In the genomic region with DNA sequence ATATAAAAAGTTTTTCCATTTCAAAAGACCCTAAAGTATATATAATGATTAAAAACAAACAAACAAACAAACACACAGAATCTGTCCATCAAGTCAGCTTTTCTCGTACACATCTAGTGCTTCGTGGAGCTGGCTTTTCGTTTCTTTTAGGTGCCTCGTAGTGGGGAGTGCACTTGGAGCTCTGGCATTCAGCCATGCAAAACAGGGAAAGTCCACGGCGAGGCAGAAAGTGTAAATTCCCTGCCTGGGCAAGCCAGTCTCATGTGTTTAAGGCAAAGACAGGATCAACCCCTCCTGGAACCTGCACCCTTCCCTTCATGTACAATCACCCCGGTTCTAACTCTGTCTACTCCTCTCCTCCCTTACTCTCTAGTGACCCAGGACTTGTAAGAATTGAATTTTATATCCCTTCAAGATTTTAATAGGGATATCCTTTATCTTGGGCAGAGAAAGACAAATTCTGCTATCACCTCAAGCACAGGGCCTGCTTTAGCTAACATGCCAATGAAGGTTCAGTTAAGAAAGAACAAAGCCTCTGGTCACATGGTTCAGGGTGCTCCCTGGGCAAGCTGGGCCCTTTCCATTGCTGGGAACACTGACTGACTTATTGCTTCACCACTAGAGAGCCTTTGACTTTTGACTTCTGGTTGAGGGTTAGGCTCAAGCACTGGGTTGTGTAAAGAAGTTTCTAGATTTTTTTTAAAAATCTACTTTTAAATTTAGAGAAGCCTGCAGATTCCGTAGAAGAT, we compare ENCODE assay signal across 9 mouse cellular contexts.
DNase-seq lines count a peak whose midpoint lies in the region; ATAC-seq and TF ChIP-seq lines count a peak whose summit lies in the region.
"Had no signal": no experiment of that assay in that cellular context is flagged by ENCODE, and none has a peak within 500 bp of the region (broad histone marks: within the 10 kb centered on the region; RNA-seq: fewer than 3 reads in every experiment).

No protein-coding gene starts in this region.

- no peak for TF ChIP-seq EP300 in heart, adult 2 months (IDR thresholded peaks at IDR 0.05; ENCODE audit: insufficient read depth, low read depth, low read length)

- WGBS in heart, embryonic 15.5 days = 36% methylated on average over 8 of the region's 8 CpGs
- 54% methylated on average over 8 of the region's 8 CpGs for WGBS in heart, adult 2 months
- WGBS in kidney, embryonic 15.5 days = 46% methylated on average over 8 of the region's 8 CpGs
- 64% methylated on average over 8 of the region's 8 CpGs for WGBS in liver, embryonic 16.5 days (ENCODE audit: insufficient replicate concordance)

- peak overlapping the region; percentile 37; the same call in 1 of the 2 replicates for H3K27ac ChIP-seq in heart, embryonic 15.5 days
- no peak overlapping the region for H3K27ac ChIP-seq in heart, adult 2 months
- peak overlapping the region; percentile 35; the same call in 1 of the 2 replicates for H3K27ac ChIP-seq in brown adipose tissue, adult 24 weeks (replicated peaks; ENCODE audit: low read depth, low read length)
- H3K27ac ChIP-seq in kidney, embryonic 15.5 days = peak overlapping the region; percentile 81
- H3K27ac ChIP-seq in liver, embryonic 16.5 days (ENCODE audit: low read length) = peak overlapping the region; percentile 6; the same call in 1 of the 2 replicates

- peaks cover 31% of the 10 kb centered on the region for H3K4me1 ChIP-seq in heart, embryonic 15.5 days (replicated peaks)
- H3K4me1 ChIP-seq in heart, adult 2 months (ENCODE audit: control insufficient read depth, insufficient read depth, low read length) = peaks cover 11% of the 10 kb centered on the region
- H3K4me1 ChIP-seq in brown adipose tissue, adult 24 weeks (ENCODE audit: control insufficient read depth, insufficient read depth, insufficient read length, low read length) = peaks cover 11% of the 10 kb centered on the region
- H3K4me1 ChIP-seq in kidney, embryonic 15.5 days = peaks cover 14% of the 10 kb centered on the region
- H3K4me1 ChIP-seq in liver, embryonic 16.5 days (ENCODE audit: control insufficient read depth, low read depth, low read length) = no peaks in the 10 kb centered on the region; the same call in 1 of the 2 replicates

- no peak overlapping the region for H3K4me3 ChIP-seq in heart, embryonic 15.5 days
- no peak overlapping the region for H3K4me3 ChIP-seq in heart, adult 2 months
- H3K4me3 ChIP-seq in brown adipose tissue, adult 24 weeks (ENCODE audit: insufficient read depth, low read depth, low read length) = no peak overlapping the region
- no peak overlapping the region for H3K4me3 ChIP-seq in kidney, embryonic 15.5 days (replicated peaks)
- no peak overlapping the region for H3K4me3 ChIP-seq in liver, embryonic 16.5 days (ENCODE audit: low read depth, low read length)

- no peaks in the 10 kb centered on the region for H3K27me3 ChIP-seq in heart, embryonic 15.5 days
- no peaks in the 10 kb centered on the region for H3K27me3 ChIP-seq in heart, adult 2 months (ENCODE audit: control insufficient read depth, insufficient read depth, low read length)
- no peaks in the 10 kb centered on the region for H3K27me3 ChIP-seq in kidney, embryonic 15.5 days
- H3K27me3 ChIP-seq in liver, embryonic 16.5 days (ENCODE audit: control insufficient read depth, insufficient read depth, low read depth, low read length) = no peaks in the 10 kb centered on the region

- ATAC-seq in heart, embryonic 15.5 days (replicated peaks; ENCODE audit: insufficient number of reproducible peaks, insufficient read depth, low FRiP score, low read depth) = no peak
- ATAC-seq in kidney, embryonic 15.5 days (replicated peaks; ENCODE audit: low FRiP score) = 0 out of 2 replicates have a peak, but pooled peaks have one; percentile 49
- peak; percentile 70 for ATAC-seq in liver, embryonic 16.5 days (ENCODE audit: low read depth)
- ATAC-seq in monocyte, adult 5-6 weeks (replicated peaks; ENCODE audit: insufficient number of reproducible peaks, low FRiP score, low TSS enrichment, poor library complexity, severe bottlenecking) = no peak
- ATAC-seq: inflammation-experienced regulatory T-cells, adult 6 months had no signal

- intact Hi-C loops in heart, adult 2 months (cut with DNase I) = no loop called here

- H3K9me3 ChIP-seq in heart, embryonic 15.5 days (replicated peaks) = no peaks in the 10 kb centered on the region
- H3K9me3 ChIP-seq in kidney, embryonic 15.5 days (replicated peaks) = no peaks in the 10 kb centered on the region
- no peaks in the 10 kb centered on the region for H3K9me3 ChIP-seq in liver, embryonic 16.5 days (replicated peaks; ENCODE audit: control insufficient read depth, low read length)

- H3K36me3 ChIP-seq in heart, embryonic 15.5 days = no peaks in the 10 kb centered on the region
- H3K36me3 ChIP-seq in heart, adult 2 months (ENCODE audit: control insufficient read depth, insufficient read depth, low read length) = peaks cover 16% of the 10 kb centered on the region
- H3K36me3 ChIP-seq in kidney, embryonic 15.5 days = no peaks in the 10 kb centered on the region
- no peaks in the 10 kb centered on the region for H3K36me3 ChIP-seq in liver, embryonic 16.5 days (ENCODE audit: control insufficient read depth, insufficient read depth)

- H3K4me2 ChIP-seq in heart, embryonic 15.5 days = no peak overlapping the region
- no peak overlapping the region for H3K4me2 ChIP-seq in kidney, embryonic 15.5 days
- H3K4me2 ChIP-seq in liver, embryonic 16.5 days (ENCODE audit: low read depth, low read length) = no peak overlapping the region

- no peak for TF ChIP-seq POLR2A in heart, adult 2 months (IDR thresholded peaks at IDR 0.05; ENCODE audit: insufficient read depth, low read depth, low read length)

- 0 out of 2 replicates have a peak, but pooled peaks cover 3% of the 10 kb centered on the region for H3K79me2 ChIP-seq in heart, adult 2 months (replicated peaks; ENCODE audit: control insufficient read depth, insufficient read depth, low read length)

- no peak for TF ChIP-seq CTCF in heart, adult 2 months (IDR thresholded peaks at IDR 0.05)

- no peak for DNase-seq in heart, adult 2 months
- no peak for DNase-seq in adrenal gland, postnatal 36 days
- no peak for DNase-seq in layer of hippocampus, postnatal 25 days (ENCODE audit: extremely low spot score in 1 of 2, low spot score in 1 of 2)

- no peak overlapping the region for H3K9ac ChIP-seq in heart, embryonic 15.5 days
- no peak overlapping the region for H3K9ac ChIP-seq in heart, adult 2 months (ENCODE audit: low read depth, low read length)
- H3K9ac ChIP-seq in kidney, embryonic 15.5 days = no peak overlapping the region
- no peak overlapping the region for H3K9ac ChIP-seq in liver, embryonic 16.5 days (ENCODE audit: low read depth, low read length)

Comparison
In these comparisons a context has a peak if more than half of its experiments do, and no peak if none do; other contexts are left out.
1. ATAC-seq: peak in kidney, embryonic 15.5 days (single experiment) and liver, embryonic 16.5 days (single experiment); none in heart, embryonic 15.5 days (single experiment) and monocyte, adult 5-6 weeks (single experiment).